Mouse (Mus musculus): ENCODE data around the gene Bcl3.
"Not testable (repeated sequence)": the region's sequence is repeated elsewhere in the genome, so short reads cannot be mapped to it uniquely, and the experiment has no call there.

The Bcl3 gene

GRCm38 (mm10) chr7:19806356-19806969, 16.1 kb downstream of the Bcl3 start:
- DNase-seq (ENCODE audit: low spot score in 2 of 2), result peak; percentile 54 to 65

- DNase-seq (ENCODE audit: low spot score in 2 of 2), result peak; percentile 49 to 74
These were observed 19.6 kb downstream of the Bcl3 start for GRCm38 (mm10) chr7:19802995-19803394.

GRCm38 (mm10) chr7:19800764-19801163, 21.8 kb downstream of the Bcl3 start:
- DNase-seq (ENCODE audit: low spot score in 2 of 2), result no peak

GRCm38 (mm10) chr7:19796697-19797588, 25.6 kb downstream of the Bcl3 start, which contains the start of gene Cblc:
Cblc (minus strand) TSS chr7:19796809.
- DNase-seq (ENCODE audit: low spot score in 2 of 2), result peak; percentile 85

- DNase-seq (ENCODE audit: low spot score in 2 of 2), result no peak
These were observed 26.3 kb downstream of the Bcl3 start for GRCm38 (mm10) chr7:19796254-19796653.

- no peak for DNase-seq (ENCODE audit: low spot score in 2 of 2)
These were observed 27.3 kb downstream of the Bcl3 start for GRCm38 (mm10) chr7:19795236-19795635.

GRCm38 (mm10) chr7:19792701-19793630, 29.6 kb downstream of the Bcl3 start:
- no peak for DNase-seq (ENCODE audit: low spot score in 2 of 2)

GRCm38 (mm10) chr7:19791504-19791903, 31.1 kb downstream of the Bcl3 start:
- DNase-seq (ENCODE audit: low spot score in 2 of 2), result not testable (repeated sequence)

GRCm38 (mm10) chr7:19789904-19790347, 32.6 kb downstream of the Bcl3 start:
- DNase-seq (ENCODE audit: low spot score in 2 of 2), result peak; percentile 73 to 80

- no peak for DNase-seq (ENCODE audit: low spot score in 2 of 2)
These were observed 36.6 kb downstream of the Bcl3 start for GRCm38 (mm10) chr7:19785874-19786458.

GRCm38 (mm10) chr7:19784764-19785535, 37.6 kb downstream of the Bcl3 start:
- no peak for DNase-seq (ENCODE audit: low spot score in 2 of 2)

GRCm38 (mm10) chr7:19783630-19784029, 38.9 kb downstream of the Bcl3 start:
- DNase-seq (ENCODE audit: low spot score in 2 of 2), result no peak

GRCm38 (mm10) chr7:19782645-19783044, 39.9 kb downstream of the Bcl3 start:
- DNase-seq (ENCODE audit: low spot score in 2 of 2), result no peak

GRCm38 (mm10) chr7:19781741-19782140, 40.8 kb downstream of the Bcl3 start:
- no peak for DNase-seq (ENCODE audit: low spot score in 2 of 2)

- no peak for DNase-seq (ENCODE audit: low spot score in 2 of 2)
These were observed 42.7 kb downstream of the Bcl3 start for GRCm38 (mm10) chr7:19779903-19780302.

GRCm38 (mm10) chr7:19778645-19779044, 43.9 kb downstream of the Bcl3 start:
- DNase-seq (ENCODE audit: low spot score in 2 of 2), result no peak

- DNase-seq (ENCODE audit: low spot score in 2 of 2), result no peak
These were observed 45.4 kb downstream of the Bcl3 start for GRCm38 (mm10) chr7:19777049-19777723.

GRCm38 (mm10) chr7:19771682-19772081, 50.9 kb downstream of the Bcl3 start:
- no peak for DNase-seq (ENCODE audit: low spot score in 2 of 2)

GRCm38 (mm10) chr7:19770984-19771391, 51.6 kb downstream of the Bcl3 start, which contains the start of gene Bcam:
Bcam (minus strand) TSS chr7:19771016.
- no peak for DNase-seq (ENCODE audit: low spot score in 2 of 2)

- DNase-seq (ENCODE audit: low spot score in 2 of 2), result peak; percentile 39 to 44
These were observed 52.2 kb downstream of the Bcl3 start for GRCm38 (mm10) chr7:19770375-19770754.

All from spleen, postnatal 36 days (tissue).